Mouse (Mus musculus): ENCODE data around the gene Henmt1. TPM values are rescaled to one million over a fixed set of nuclear protein-coding genes. Genes with fewer than 3 reads are reported as not detected.

Henmt1 gene
- polyA plus RNA-seq, 1 experiment from 2014 or later = 0.43 TPM

GRCm38 (mm10) chr3:108921822-108922221 lies 17.9 kb upstream of the Henmt1 start:
- H3K9me3 ChIP-seq (ENCODE audit: control insufficient read depth, low read depth, low read length) = no peaks in the 10 kb centered on the region
- H3K27ac ChIP-seq (ENCODE audit: low read length) = no peak overlapping the region
- no peaks in the 10 kb centered on the region for H3K27me3 ChIP-seq (ENCODE audit: control insufficient read depth, insufficient read depth, low read length)
- H3K9ac ChIP-seq (replicated peaks; ENCODE audit: low read depth, low read length) = no peak overlapping the region
- H3K4me1 ChIP-seq (ENCODE audit: control insufficient read depth, insufficient read depth, low read length) = no peaks in the 10 kb centered on the region
- H3K36me3 ChIP-seq (ENCODE audit: control insufficient read depth, insufficient read depth, low read length) = no peaks in the 10 kb centered on the region
- no peak overlapping the region for H3K4me3 ChIP-seq (ENCODE audit: low read depth, low read length)
- 69% methylated on average over 1 of the region's 1 CpGs for WGBS
- ATAC-seq (ENCODE audit: insufficient number of reproducible peaks, insufficient read depth, low FRiP score, low read depth) = no peak; the same call in 1 of the 2 replicates
- no peak overlapping the region for H3K4me2 ChIP-seq (replicated peaks; ENCODE audit: low read depth, low read length)

- Histone ChIP-seq H3K9me3 (ENCODE audit: control insufficient read depth, low read depth, low read length) (no peaks in the 10 kb centered on the region), H3K4me3 (ENCODE audit: low read depth, low read length) (no peak overlapping the region), H3K27me3 (ENCODE audit: control insufficient read depth, insufficient read depth, low read length) (no peaks in the 10 kb centered on the region), H3K4me2 (replicated peaks; ENCODE audit: low read depth, low read length) (no peak overlapping the region), H3K4me1 (ENCODE audit: control insufficient read depth, insufficient read depth, low read length) (no peaks in the 10 kb centered on the region), H3K27ac (ENCODE audit: low read length) (no peak overlapping the region), H3K36me3 (ENCODE audit: control insufficient read depth, insufficient read depth, low read length) (no peaks in the 10 kb centered on the region), H3K9ac (replicated peaks; ENCODE audit: low read depth, low read length) (no peak overlapping the region)
- 87% methylated on average over 4 of the region's 4 CpGs for WGBS
- no peak for ATAC-seq (ENCODE audit: insufficient number of reproducible peaks, insufficient read depth, low FRiP score, low read depth)
These were observed 14.0 kb upstream of the Henmt1 start for GRCm38 (mm10) chr3:108925677-108926076.

GRCm38 (mm10) chr3:108926308-108926707 lies 13.4 kb upstream of the Henmt1 start:
- H3K4me3 ChIP-seq (ENCODE audit: low read depth, low read length) = no peak overlapping the region
- H3K4me2 ChIP-seq (replicated peaks; ENCODE audit: low read depth, low read length) = no peak overlapping the region
- no peak for ATAC-seq (ENCODE audit: insufficient number of reproducible peaks, insufficient read depth, low FRiP score, low read depth)
- no peaks in the 10 kb centered on the region for H3K4me1 ChIP-seq (ENCODE audit: control insufficient read depth, insufficient read depth, low read length)
- H3K27ac ChIP-seq (ENCODE audit: low read length) = no peak overlapping the region
- no peaks in the 10 kb centered on the region for H3K9me3 ChIP-seq (ENCODE audit: control insufficient read depth, low read depth, low read length)
- no peaks in the 10 kb centered on the region for H3K36me3 ChIP-seq (ENCODE audit: control insufficient read depth, insufficient read depth, low read length)
- WGBS = 89% methylated on average over 1 of the region's 1 CpGs
- no peak overlapping the region for H3K9ac ChIP-seq (replicated peaks; ENCODE audit: low read depth, low read length)
- H3K27me3 ChIP-seq (ENCODE audit: control insufficient read depth, insufficient read depth, low read length) = no peaks in the 10 kb centered on the region

GRCm38 (mm10) chr3:108933557-108933956 lies 6.1 kb upstream of the Henmt1 start:
- H3K4me3 ChIP-seq (ENCODE audit: low read depth, low read length) = no peak overlapping the region
- 96% methylated on average over 6 of the region's 6 CpGs for WGBS
- no peak overlapping the region for H3K9ac ChIP-seq (replicated peaks; ENCODE audit: low read depth, low read length)
- no peaks in the 10 kb centered on the region for H3K36me3 ChIP-seq (ENCODE audit: control insufficient read depth, insufficient read depth, low read length)
- no peaks in the 10 kb centered on the region for H3K9me3 ChIP-seq (ENCODE audit: control insufficient read depth, low read depth, low read length)
- H3K27ac ChIP-seq (ENCODE audit: low read length) = no peak overlapping the region
- no peak overlapping the region for H3K4me2 ChIP-seq (replicated peaks; ENCODE audit: low read depth, low read length)
- H3K27me3 ChIP-seq (ENCODE audit: control insufficient read depth, insufficient read depth, low read length) = no peaks in the 10 kb centered on the region
- H3K4me1 ChIP-seq (ENCODE audit: control insufficient read depth, insufficient read depth, low read length) = no peaks in the 10 kb centered on the region
- no peak for ATAC-seq (ENCODE audit: insufficient number of reproducible peaks, insufficient read depth, low FRiP score, low read depth)

GRCm38 (mm10) chr3:108938691-108939090 lies 982 bp upstream of the Henmt1 start:
- Histone ChIP-seq H3K9ac (replicated peaks; ENCODE audit: low read depth, low read length) (no peak overlapping the region), H3K27ac (ENCODE audit: low read length) (no peak overlapping the region), H3K4me3 (ENCODE audit: low read depth, low read length) (no peak overlapping the region), H3K27me3 (ENCODE audit: control insufficient read depth, insufficient read depth, low read length) (no peaks in the 10 kb centered on the region), H3K4me2 (replicated peaks; ENCODE audit: low read depth, low read length) (no peak overlapping the region), H3K36me3 (ENCODE audit: control insufficient read depth, insufficient read depth, low read length) (no peaks in the 10 kb centered on the region), H3K4me1 (ENCODE audit: control insufficient read depth, insufficient read depth, low read length) (no peaks in the 10 kb centered on the region), H3K9me3 (ENCODE audit: control insufficient read depth, low read depth, low read length) (no peaks in the 10 kb centered on the region)
- 88% methylated on average over 5 of the region's 5 CpGs for WGBS
- ATAC-seq (ENCODE audit: insufficient number of reproducible peaks, insufficient read depth, low FRiP score, low read depth) = no peak

- WGBS = 45% methylated on average over 55 of the region's 59 CpGs
- Histone ChIP-seq H3K4me1 (ENCODE audit: control insufficient read depth, insufficient read depth, low read length) (no peaks in the 10 kb centered on the region), H3K9me3 (ENCODE audit: control insufficient read depth, low read depth, low read length) (no peaks in the 10 kb centered on the region), H3K27ac (ENCODE audit: low read length) (no peak within 1 kb of the TSS), H3K27me3 (ENCODE audit: control insufficient read depth, insufficient read depth, low read length) (no peaks in the 10 kb centered on the region), H3K9ac (replicated peaks; ENCODE audit: low read depth, low read length) (no peak within 1 kb of the TSS), H3K36me3 (ENCODE audit: control insufficient read depth, insufficient read depth, low read length) (no peaks in the 10 kb centered on the region), H3K4me3 (ENCODE audit: low read depth, low read length) (peak within 1 kb of the TSS; percentile 28), H3K4me2 (replicated peaks; ENCODE audit: low read depth, low read length) (peak within 1 kb of the TSS; percentile 44)
- peak; percentile 83 for ATAC-seq (ENCODE audit: insufficient number of reproducible peaks, insufficient read depth, low FRiP score, low read depth)
These were observed 444 bp downstream of the Henmt1 start, which contains the start of gene Gm9857 for GRCm38 (mm10) chr3:108940001-108940633. Gene Gm9857, minus strand, starts transcription at chr3:108940445.

GRCm38 (mm10) chr3:108940996-108941395 lies 1.3 kb downstream of the Henmt1 start:
- Histone ChIP-seq H3K27ac (ENCODE audit: low read length) (no peak overlapping the region), H3K4me1 (ENCODE audit: control insufficient read depth, insufficient read depth, low read length) (no peaks in the 10 kb centered on the region), H3K36me3 (ENCODE audit: control insufficient read depth, insufficient read depth, low read length) (no peaks in the 10 kb centered on the region), H3K9ac (replicated peaks; ENCODE audit: low read depth, low read length) (no peak overlapping the region), H3K4me2 (replicated peaks; ENCODE audit: low read depth, low read length) (no peak overlapping the region), H3K9me3 (ENCODE audit: control insufficient read depth, low read depth, low read length) (no peaks in the 10 kb centered on the region), H3K27me3 (ENCODE audit: control insufficient read depth, insufficient read depth, low read length) (no peaks in the 10 kb centered on the region), H3K4me3 (ENCODE audit: low read depth, low read length) (no peak overlapping the region)
- ATAC-seq (ENCODE audit: insufficient number of reproducible peaks, insufficient read depth, low FRiP score, low read depth) = no peak
- 88% methylated on average over 10 of the region's 10 CpGs for WGBS

- Histone ChIP-seq H3K27me3 (ENCODE audit: control insufficient read depth, insufficient read depth, low read length) (no peaks in the 10 kb centered on the region), H3K4me2 (replicated peaks; ENCODE audit: low read depth, low read length) (no peak overlapping the region), H3K4me3 (ENCODE audit: low read depth, low read length) (no peak overlapping the region), H3K9ac (replicated peaks; ENCODE audit: low read depth, low read length) (no peak overlapping the region), H3K9me3 (ENCODE audit: control insufficient read depth, low read depth, low read length) (no peaks in the 10 kb centered on the region), H3K36me3 (ENCODE audit: control insufficient read depth, insufficient read depth, low read length) (no peaks in the 10 kb centered on the region), H3K4me1 (ENCODE audit: control insufficient read depth, insufficient read depth, low read length) (peaks cover 8% of the 10 kb centered on the region; the same call in 1 of the 2 replicates), H3K27ac (ENCODE audit: low read length) (no peak overlapping the region)
- ATAC-seq (ENCODE audit: insufficient number of reproducible peaks, insufficient read depth, low FRiP score, low read depth) = no peak
These were observed 18.3 kb downstream of the Henmt1 start for GRCm38 (mm10) chr3:108957976-108958375.
